ENCODE assay signal across 10 mouse cellular contexts in genomic region chr17:31793521-31793920, GRCm38 (mm10).
A peak's percentile ranks its signal among the peaks of the same experiment; 100 is the strongest.
DNase-seq lines count a peak whose midpoint lies in the region; ATAC-seq lines count a peak whose summit lies in the region.
"Had no signal": no experiment of that assay in that cellular context is flagged by ENCODE, and none has a peak within 500 bp of the region (broad histone marks: within the 10 kb centered on the region; RNA-seq: fewer than 3 reads in every experiment).

No protein-coding gene starts in this region.

- peaks cover 14% of the 10 kb centered on the region; the same call in 1 of the 2 replicates for H3K27me3 ChIP-seq in hindbrain, embryonic 10.5 days (ENCODE audit: insufficient read depth, poor library complexity, severe bottlenecking)
- no peaks in the 10 kb centered on the region for H3K27me3 ChIP-seq in hindbrain, embryonic 12.5 days
- no peaks in the 10 kb centered on the region for H3K27me3 ChIP-seq in forebrain, embryonic 14.5 days (replicated peaks; ENCODE audit: control insufficient read depth, insufficient read depth, low read length)
- H3K27me3 ChIP-seq in kidney, embryonic 14.5 days (ENCODE audit: control insufficient read depth, insufficient read depth, low read length), result no peaks in the 10 kb centered on the region
- H3K27me3 ChIP-seq in intestine, embryonic 16.5 days (replicated peaks; ENCODE audit: control insufficient read depth, insufficient read depth, low read length), result no peaks in the 10 kb centered on the region
- H3K27me3 ChIP-seq: embryonic facial prominence, embryonic 15.5 days had no signal

- no peak overlapping the region for H3K9ac ChIP-seq in hindbrain, embryonic 12.5 days
- H3K9ac ChIP-seq in forebrain, embryonic 14.5 days (ENCODE audit: low read length), result no peak overlapping the region
- H3K9ac ChIP-seq in kidney, embryonic 14.5 days (ENCODE audit: low read depth, low read length), result no peak overlapping the region
- no peak overlapping the region for H3K9ac ChIP-seq in intestine, embryonic 16.5 days (ENCODE audit: low read depth, low read length)
- H3K9ac ChIP-seq: embryonic facial prominence, embryonic 15.5 days had no signal

- no peak for DNase-seq in hindbrain, embryonic 10.5 days (ENCODE audit: low spot score)
- peak; percentile 47 for DNase-seq in forebrain, embryonic 14.5 days (ENCODE audit: low spot score)
- DNase-seq in urinary bladder, postnatal 4 days (ENCODE audit: low spot score in 2 of 2), result no peak
- DNase-seq in left cerebral cortex, adult 8-10 months (ENCODE audit: low spot score in 2 of 2), result no peak

- peaks cover 57% of the 10 kb centered on the region for H3K4me1 ChIP-seq in hindbrain, embryonic 10.5 days (replicated peaks)
- H3K4me1 ChIP-seq in hindbrain, embryonic 12.5 days, result peaks cover 33% of the 10 kb centered on the region
- H3K4me1 ChIP-seq in forebrain, embryonic 14.5 days (ENCODE audit: control insufficient read depth, insufficient read depth, low read length), result peaks cover 23% of the 10 kb centered on the region
- H3K4me1 ChIP-seq in kidney, embryonic 14.5 days (ENCODE audit: control insufficient read depth, insufficient read depth, low read length), result peaks cover 28% of the 10 kb centered on the region
- H3K4me1 ChIP-seq in intestine, embryonic 16.5 days (ENCODE audit: control insufficient read depth, insufficient read depth, low read length), result peaks cover 25% of the 10 kb centered on the region

- H3K36me3 ChIP-seq in hindbrain, embryonic 10.5 days, result no peaks in the 10 kb centered on the region
- H3K36me3 ChIP-seq in hindbrain, embryonic 12.5 days, result no peaks in the 10 kb centered on the region
- no peaks in the 10 kb centered on the region for H3K36me3 ChIP-seq in forebrain, embryonic 14.5 days (ENCODE audit: control insufficient read depth, insufficient read depth, low read length)
- no peaks in the 10 kb centered on the region for H3K36me3 ChIP-seq in kidney, embryonic 14.5 days (ENCODE audit: control insufficient read depth, insufficient read depth, low read length)
- no peaks in the 10 kb centered on the region for H3K36me3 ChIP-seq in intestine, embryonic 16.5 days (ENCODE audit: control insufficient read depth, insufficient read depth, low read length)
- H3K36me3 ChIP-seq: embryonic facial prominence, embryonic 15.5 days; G1E had no signal

- no peak overlapping the region for H3K4me2 ChIP-seq in hindbrain, embryonic 12.5 days (replicated peaks)
- no peak overlapping the region for H3K4me2 ChIP-seq in forebrain, embryonic 14.5 days (ENCODE audit: low read length)
- H3K4me2 ChIP-seq in kidney, embryonic 14.5 days (replicated peaks; ENCODE audit: low read depth, low read length), result no peak overlapping the region
- no peak overlapping the region for H3K4me2 ChIP-seq in intestine, embryonic 16.5 days (ENCODE audit: low read depth, low read length)
- H3K4me2 ChIP-seq: embryonic facial prominence, embryonic 15.5 days had no signal

- ATAC-seq in hindbrain, embryonic 12.5 days (ENCODE audit: low FRiP score), result no peak
- no peak for ATAC-seq in forebrain, embryonic 14.5 days
- ATAC-seq in kidney, embryonic 14.5 days (ENCODE audit: low FRiP score, low TSS enrichment), result peak; percentile 17; the same call in 1 of the 2 replicates
- ATAC-seq in megakaryocyte, adult 5-6 weeks (ENCODE audit: poor library complexity, severe bottlenecking), result peak; percentile 81
- ATAC-seq in intestine, embryonic 16.5 days, result no peak

- H3K27ac ChIP-seq in hindbrain, embryonic 10.5 days, result peak overlapping the region; percentile 36; the same call in 1 of the 2 replicates
- no peak overlapping the region; the same call in 1 of the 2 replicates for H3K27ac ChIP-seq in hindbrain, embryonic 12.5 days
- H3K27ac ChIP-seq in forebrain, embryonic 14.5 days (ENCODE audit: low read depth, low read length), result no peak overlapping the region
- no peak overlapping the region; the same call in 1 of the 2 replicates for H3K27ac ChIP-seq in kidney, embryonic 14.5 days (ENCODE audit: low read depth, low read length)
- H3K27ac ChIP-seq in intestine, embryonic 16.5 days (ENCODE audit: low read length), result no peak overlapping the region
- H3K27ac ChIP-seq: embryonic facial prominence, embryonic 15.5 days had no signal

- WGBS in hindbrain, embryonic 10.5 days, result 65% methylated on average over 10 of the region's 10 CpGs
- WGBS in hindbrain, embryonic 12.5 days, result 59% methylated on average over 10 of the region's 10 CpGs
- 30% methylated on average over 10 of the region's 10 CpGs for WGBS in forebrain, embryonic 14.5 days
- WGBS in kidney, embryonic 14.5 days, result 62% methylated on average over 10 of the region's 10 CpGs
- 56% methylated on average over 10 of the region's 10 CpGs for WGBS in intestine, embryonic 16.5 days

- H3K4me3 ChIP-seq in hindbrain, embryonic 10.5 days, result no peak overlapping the region
- H3K4me3 ChIP-seq in hindbrain, embryonic 12.5 days, result no peak overlapping the region
- H3K4me3 ChIP-seq in forebrain, embryonic 14.5 days (ENCODE audit: low read depth, low read length), result no peak overlapping the region
- no peak overlapping the region for H3K4me3 ChIP-seq in kidney, embryonic 14.5 days (ENCODE audit: low read length)
- H3K4me3 ChIP-seq in intestine, embryonic 16.5 days (ENCODE audit: low read length), result no peak overlapping the region
- H3K4me3 ChIP-seq: embryonic facial prominence, embryonic 15.5 days had no signal

- H3K9me3 ChIP-seq in hindbrain, embryonic 10.5 days, result no peaks in the 10 kb centered on the region
- H3K9me3 ChIP-seq in hindbrain, embryonic 12.5 days (replicated peaks), result no peaks in the 10 kb centered on the region
- H3K9me3 ChIP-seq in forebrain, embryonic 14.5 days (replicated peaks; ENCODE audit: control insufficient read depth, low read length), result no peaks in the 10 kb centered on the region
- no peaks in the 10 kb centered on the region for H3K9me3 ChIP-seq in kidney, embryonic 14.5 days (ENCODE audit: control insufficient read depth, low read length)
- no peaks in the 10 kb centered on the region for H3K9me3 ChIP-seq in intestine, embryonic 16.5 days (ENCODE audit: control insufficient read depth, low read length)
- H3K9me3 ChIP-seq: embryonic facial prominence, embryonic 15.5 days; G1E had no signal

Comparison
In these comparisons a context has a peak if more than half of its experiments do, and no peak if none do; other contexts are left out.
1. ATAC-seq: peak in kidney, embryonic 14.5 days (single experiment) and megakaryocyte, adult 5-6 weeks (single experiment); none in hindbrain, embryonic 12.5 days (single experiment), forebrain, embryonic 14.5 days (single experiment) and intestine, embryonic 16.5 days (single experiment).